Mouse (Mus musculus): ENCODE measurements around the gene Wdtc1. TPM values are rescaled to one million over a fixed set of nuclear protein-coding genes. Genes with fewer than 3 reads are reported as not detected.

The Wdtc1 gene
- polyA plus RNA-seq, 1 experiment from 2014 or later = 16.2 TPM

- H3K36me3 ChIP-seq = peaks cover 58% of the 10 kb centered on the region
- no peak overlapping the region for H3K4me3 ChIP-seq
- no peaks in the 10 kb centered on the region for H3K9me3 ChIP-seq
- no peak for ATAC-seq (replicated peaks)
- 95% methylated on average over 12 of the region's 12 CpGs for WGBS
- no peak overlapping the region for H3K9ac ChIP-seq (replicated peaks)
- no peak overlapping the region for H3K4me2 ChIP-seq (replicated peaks)
- H3K4me1 ChIP-seq = no peaks in the 10 kb centered on the region
- no peak overlapping the region for H3K27ac ChIP-seq (replicated peaks)
- no peaks in the 10 kb centered on the region for H3K27me3 ChIP-seq
Observed at GRCm38 (mm10) chr4:133266248-133266880, 86.9 kb downstream of the Wdtc1 start.

GRCm38 (mm10) chr4:133265759-133266158 is 87.5 kb downstream of the Wdtc1 start:
- Histone ChIP-seq H3K4me1 (no peaks in the 10 kb centered on the region), H3K9me3 (no peaks in the 10 kb centered on the region), H3K4me3 (no peak overlapping the region), H3K27ac (replicated peaks) (no peak overlapping the region), H3K36me3 (peaks cover 58% of the 10 kb centered on the region), H3K9ac (replicated peaks) (no peak overlapping the region), H3K4me2 (replicated peaks) (no peak overlapping the region), H3K27me3 (no peaks in the 10 kb centered on the region)
- ATAC-seq (replicated peaks) = no peak
- 96% methylated on average over 4 of the region's 4 CpGs for WGBS

- no peak overlapping the region for H3K4me2 ChIP-seq (replicated peaks)
- 92% methylated on average over 3 of the region's 3 CpGs for WGBS
- H3K27me3 ChIP-seq = no peaks in the 10 kb centered on the region
- H3K9ac ChIP-seq (replicated peaks) = no peak overlapping the region
- no peak overlapping the region for H3K27ac ChIP-seq (replicated peaks)
- no peaks in the 10 kb centered on the region for H3K4me1 ChIP-seq
- H3K4me3 ChIP-seq = no peak overlapping the region
- no peak for ATAC-seq (replicated peaks)
- no peaks in the 10 kb centered on the region for H3K9me3 ChIP-seq
- H3K36me3 ChIP-seq = peaks cover 58% of the 10 kb centered on the region
Observed at GRCm38 (mm10) chr4:133265297-133265696, 88.0 kb downstream of the Wdtc1 start.

DNA sequence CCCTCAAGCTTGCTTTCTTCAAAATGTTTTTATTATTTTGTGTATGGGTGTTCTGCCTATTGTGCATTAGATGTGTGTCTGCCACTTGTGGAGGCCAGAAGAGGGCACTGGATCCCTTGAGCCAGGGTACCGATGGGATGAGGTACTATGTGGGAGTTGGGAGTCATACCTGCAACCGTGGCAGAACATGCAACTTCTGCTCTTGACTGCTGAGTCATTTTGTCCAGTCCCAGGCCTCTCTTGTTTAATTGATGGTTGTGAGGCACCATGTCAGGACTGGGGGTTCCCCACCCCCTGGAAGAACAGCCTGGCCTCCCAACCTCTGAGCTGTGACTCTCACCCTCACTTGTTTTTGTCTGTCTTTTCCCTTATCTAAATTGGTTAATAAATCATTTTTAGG is 88.7 kb downstream of the Wdtc1 start:
- no peaks in the 10 kb centered on the region for H3K4me1 ChIP-seq
- 94% methylated on average over 2 of the region's 2 CpGs for WGBS
- H3K27me3 ChIP-seq = no peaks in the 10 kb centered on the region
- H3K27ac ChIP-seq (replicated peaks) = no peak overlapping the region
- H3K4me2 ChIP-seq (replicated peaks) = no peak overlapping the region
- no peaks in the 10 kb centered on the region for H3K9me3 ChIP-seq
- H3K9ac ChIP-seq (replicated peaks) = no peak overlapping the region
- no peak overlapping the region for H3K4me3 ChIP-seq
- H3K36me3 ChIP-seq = peaks cover 58% of the 10 kb centered on the region
- ATAC-seq (replicated peaks) = no peak

- Histone ChIP-seq H3K27ac (replicated peaks) (no peak overlapping the region), H3K9ac (replicated peaks) (no peak overlapping the region), H3K4me3 (no peak overlapping the region), H3K9me3 (no peaks in the 10 kb centered on the region), H3K4me1 (no peaks in the 10 kb centered on the region), H3K36me3 (peaks cover 51% of the 10 kb centered on the region), H3K4me2 (replicated peaks) (no peak overlapping the region), H3K27me3 (no peaks in the 10 kb centered on the region)
- 91% methylated on average over 5 of the region's 5 CpGs for WGBS
- no peak for ATAC-seq (replicated peaks)
Observed at GRCm38 (mm10) chr4:133263756-133264155, 89.5 kb downstream of the Wdtc1 start.

GRCm38 (mm10) chr4:133262882-133263281 is 90.4 kb downstream of the Wdtc1 start, which contains the start of gene Sytl1:
Gene Sytl1 (minus strand): TSS chr4:133263113.
- Histone ChIP-seq H3K27ac (replicated peaks) (no peak within 1 kb of the TSS), H3K4me2 (replicated peaks) (no peak within 1 kb of the TSS), H3K36me3 (peaks cover 42% of the 10 kb centered on the region), H3K4me3 (no peak within 1 kb of the TSS), H3K4me1 (no peaks in the 10 kb centered on the region), H3K27me3 (no peaks in the 10 kb centered on the region), H3K9ac (replicated peaks) (no peak within 1 kb of the TSS), H3K9me3 (no peaks in the 10 kb centered on the region)
- WGBS = 42% methylated on average over 7 of the region's 7 CpGs
- no peak for ATAC-seq (replicated peaks)

- no peak for ATAC-seq (replicated peaks)
Observed at GRCm38 (mm10) chr4:133262375-133262765, 90.9 kb downstream of the Wdtc1 start.

GRCm38 (mm10) chr4:133261641-133262374 is 91.5 kb downstream of the Wdtc1 start:
- no peaks in the 10 kb centered on the region for H3K4me1 ChIP-seq
- no peak for ATAC-seq (replicated peaks)
- 48% methylated on average over 10 of the region's 10 CpGs for WGBS
- H3K36me3 ChIP-seq = peaks cover 33% of the 10 kb centered on the region
- H3K4me3 ChIP-seq = no peak overlapping the region
- H3K4me2 ChIP-seq (replicated peaks) = no peak overlapping the region
- no peak overlapping the region for H3K27ac ChIP-seq (replicated peaks)
- no peak overlapping the region for H3K9ac ChIP-seq (replicated peaks)
- H3K27me3 ChIP-seq = no peaks in the 10 kb centered on the region
- H3K9me3 ChIP-seq = no peaks in the 10 kb centered on the region

More at GRCm38 (mm10) chr4:133262375-133262765, 90.9 kb downstream of the Wdtc1 start:
- H3K27me3 ChIP-seq = no peaks in the 10 kb centered on the region
- no peak overlapping the region for H3K4me2 ChIP-seq (replicated peaks)
- no peak overlapping the region for H3K27ac ChIP-seq (replicated peaks)
- no peak overlapping the region for H3K4me3 ChIP-seq
- WGBS = 68% methylated on average over 7 of the region's 7 CpGs
- no peaks in the 10 kb centered on the region for H3K9me3 ChIP-seq
- no peak overlapping the region for H3K9ac ChIP-seq (replicated peaks)
- H3K36me3 ChIP-seq = peaks cover 37% of the 10 kb centered on the region
- H3K4me1 ChIP-seq = no peaks in the 10 kb centered on the region

DNA sequence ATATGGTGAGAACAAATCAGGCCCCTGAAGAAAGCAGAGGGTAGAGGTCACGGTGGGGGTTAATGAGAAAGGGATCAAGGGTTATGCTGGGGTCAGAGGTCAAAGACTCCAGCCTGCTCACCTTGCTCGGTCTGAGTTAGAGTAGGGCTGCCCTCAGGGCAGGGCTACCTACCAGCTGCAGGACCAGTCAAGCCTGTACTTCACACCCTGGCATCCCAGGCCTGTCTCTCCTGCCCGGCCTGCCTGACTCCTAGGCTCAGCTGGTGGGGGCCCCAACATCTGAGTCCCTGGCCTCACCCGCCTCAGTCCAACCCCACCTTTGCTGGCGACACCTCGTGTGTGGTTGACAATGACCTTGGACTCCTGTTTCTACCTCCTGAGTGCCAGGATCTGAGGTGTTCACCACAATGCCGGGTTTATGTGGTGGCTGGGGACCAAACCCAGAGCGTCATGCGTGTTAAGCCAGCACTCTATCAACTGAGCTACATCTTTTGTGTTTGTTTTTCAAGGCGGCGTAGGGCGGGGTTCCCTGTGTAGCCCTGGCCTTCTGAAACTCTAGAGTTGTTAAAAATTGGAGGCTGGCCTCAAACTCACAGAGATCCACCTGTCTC is 95.4 kb downstream of the Wdtc1 start:
- no peaks in the 10 kb centered on the region for H3K9me3 ChIP-seq
- WGBS = 80% methylated on average over 12 of the region's 12 CpGs
- H3K27ac ChIP-seq (replicated peaks) = no peak overlapping the region

DNA sequence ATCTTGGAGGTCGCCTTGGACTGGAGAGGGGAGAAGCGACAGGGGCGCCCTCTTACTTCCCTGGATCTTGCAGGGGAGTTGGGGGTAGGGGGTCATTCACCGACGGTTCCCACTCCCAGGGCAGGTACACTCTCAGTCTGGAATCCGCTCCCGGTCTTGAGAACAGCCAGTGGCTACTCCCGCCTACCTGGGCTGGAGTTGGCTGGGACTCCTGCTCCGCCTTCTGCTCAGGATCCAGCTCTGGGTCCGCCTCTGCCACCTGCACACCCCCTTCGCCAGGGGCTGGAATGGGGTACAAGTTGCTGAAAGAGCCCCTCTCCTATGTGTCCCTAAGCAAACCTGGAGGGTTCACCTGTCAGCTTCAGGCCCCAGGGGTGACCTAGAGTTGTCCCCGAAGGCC is 96.1 kb downstream of the Wdtc1 start:
- Histone ChIP-seq H3K9ac (replicated peaks) (no peak overlapping the region), H3K27me3 (peaks cover 17% of the 10 kb centered on the region), H3K4me2 (replicated peaks) (no peak overlapping the region), H3K36me3 (no peaks in the 10 kb centered on the region), H3K27ac (replicated peaks) (no peak overlapping the region), H3K4me3 (no peak overlapping the region), H3K4me1 (no peaks in the 10 kb centered on the region), H3K9me3 (no peaks in the 10 kb centered on the region)
- ATAC-seq (replicated peaks) = no peak
- WGBS = 31% methylated on average over 12 of the region's 12 CpGs

More for the DNA sequence above, 95.4 kb downstream of the Wdtc1 start:
- ATAC-seq (replicated peaks) = no peak
- H3K4me2 ChIP-seq (replicated peaks) = no peak overlapping the region
- H3K36me3 ChIP-seq = no peaks in the 10 kb centered on the region
- no peaks in the 10 kb centered on the region for H3K4me1 ChIP-seq
- no peak overlapping the region for H3K9ac ChIP-seq (replicated peaks)
- H3K27me3 ChIP-seq = peaks cover 11% of the 10 kb centered on the region
- H3K4me3 ChIP-seq = no peak overlapping the region

GRCm38 (mm10) chr4:133256820-133257219 is 96.5 kb downstream of the Wdtc1 start:
- no peak overlapping the region for H3K27ac ChIP-seq (replicated peaks)
- no peaks in the 10 kb centered on the region for H3K36me3 ChIP-seq
- H3K9me3 ChIP-seq = no peaks in the 10 kb centered on the region
- H3K9ac ChIP-seq (replicated peaks) = no peak overlapping the region
- 16% methylated on average over 24 of the region's 24 CpGs for WGBS
- ATAC-seq (replicated peaks) = no peak
- no peaks in the 10 kb centered on the region for H3K4me1 ChIP-seq
- H3K27me3 ChIP-seq = peaks cover 21% of the 10 kb centered on the region
- H3K4me3 ChIP-seq = no peak overlapping the region
- H3K4me2 ChIP-seq (replicated peaks) = no peak overlapping the region

GRCm38 (mm10) chr4:133255392-133255791 is 97.9 kb downstream of the Wdtc1 start:
- no peak overlapping the region for H3K9ac ChIP-seq (replicated peaks)
- no peaks in the 10 kb centered on the region for H3K9me3 ChIP-seq
- H3K36me3 ChIP-seq = no peaks in the 10 kb centered on the region
- H3K4me3 ChIP-seq = no peak overlapping the region
- H3K4me1 ChIP-seq = peaks cover 13% of the 10 kb centered on the region
- peaks cover 36% of the 10 kb centered on the region for H3K27me3 ChIP-seq
- ATAC-seq (replicated peaks) = no peak
- H3K4me2 ChIP-seq (replicated peaks) = no peak overlapping the region
- H3K27ac ChIP-seq (replicated peaks) = no peak overlapping the region
- WGBS = 65% methylated on average over 6 of the region's 6 CpGs
